Mouse (Mus musculus) natural killer cell, adult 2 months (primary cell): ENCODE data around the gene Ap5b1.
A peak's percentile ranks its signal among the peaks of the same experiment; 100 is the strongest.

Experiments
- DNase-seq, 2 experiments: peaks; one replicate each; pipeline ENCODE4 v3.0.0; 2022; ENCODE audit warnings: low spot score in 2 of 2

The Ap5b1 gene

DNA sequence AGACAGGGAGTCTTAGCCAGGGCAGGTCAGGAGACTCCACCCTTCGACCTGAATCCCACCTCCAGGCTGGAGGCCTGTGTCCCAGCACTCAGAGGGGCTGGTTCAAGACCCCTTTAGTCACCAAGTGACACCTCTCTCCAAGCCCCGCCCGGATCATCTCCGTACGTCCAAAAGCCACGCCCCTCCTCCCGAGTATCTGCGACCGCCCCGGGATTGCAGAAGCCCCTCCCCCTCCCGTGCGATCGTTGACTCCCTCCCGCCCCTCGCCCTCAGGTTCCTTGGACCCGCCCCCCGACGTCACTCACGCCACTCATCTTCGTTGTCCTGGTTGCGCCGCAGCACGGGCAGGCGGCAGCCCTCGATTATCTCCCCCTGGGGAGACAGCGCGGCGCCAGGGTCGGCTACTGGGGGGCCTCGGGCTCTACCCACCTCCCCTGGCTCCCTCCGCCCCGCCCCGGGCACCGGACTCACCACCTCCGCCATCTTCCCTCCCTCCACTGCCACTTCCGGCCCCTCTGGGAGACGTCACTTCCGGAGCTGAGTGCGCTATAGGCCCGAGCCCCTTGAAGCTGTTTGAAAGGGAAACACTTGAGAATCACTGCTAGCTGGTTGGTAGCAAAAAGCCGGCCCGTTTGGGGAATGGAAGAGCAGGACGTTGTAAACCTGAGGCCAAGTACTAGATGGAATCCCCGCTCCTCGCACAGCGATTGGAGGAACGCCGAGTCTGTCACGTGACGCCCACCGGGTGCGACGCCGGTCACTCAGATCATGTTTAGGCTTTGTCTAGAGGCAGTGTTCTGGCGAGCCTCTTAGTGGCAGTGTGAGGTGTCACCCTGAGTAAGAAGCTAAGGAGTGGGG lies 42.0 kb downstream of the Ap5b1 start, which contains the start of gene Kat5:
Gene Kat5 (minus strand): TSS at position 691 of the 858 bp plus-strand sequence.
- peak; percentile 93 for DNase-seq

DNA sequence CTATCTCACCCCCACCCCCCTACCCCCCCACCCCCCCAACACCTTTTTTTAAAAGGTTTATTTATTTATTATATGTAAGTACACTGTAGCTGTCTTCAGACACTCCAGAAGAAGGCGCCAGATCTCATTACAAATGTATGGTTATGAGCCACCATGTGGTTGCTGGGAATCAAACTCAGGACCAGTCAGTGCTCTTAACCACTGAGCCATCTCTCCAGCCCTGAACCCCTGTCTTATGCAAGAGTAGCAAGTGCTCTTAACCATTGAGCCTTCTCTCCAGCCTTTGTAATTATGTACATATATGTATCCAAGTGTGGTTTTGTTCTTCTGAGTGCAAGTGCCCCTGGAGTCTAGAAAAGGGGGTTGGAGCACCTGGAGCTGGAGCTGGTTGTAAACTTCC lies 44.1 kb downstream of the Ap5b1 start:
- peak; percentile 40 to 44 for DNase-seq

DNA sequence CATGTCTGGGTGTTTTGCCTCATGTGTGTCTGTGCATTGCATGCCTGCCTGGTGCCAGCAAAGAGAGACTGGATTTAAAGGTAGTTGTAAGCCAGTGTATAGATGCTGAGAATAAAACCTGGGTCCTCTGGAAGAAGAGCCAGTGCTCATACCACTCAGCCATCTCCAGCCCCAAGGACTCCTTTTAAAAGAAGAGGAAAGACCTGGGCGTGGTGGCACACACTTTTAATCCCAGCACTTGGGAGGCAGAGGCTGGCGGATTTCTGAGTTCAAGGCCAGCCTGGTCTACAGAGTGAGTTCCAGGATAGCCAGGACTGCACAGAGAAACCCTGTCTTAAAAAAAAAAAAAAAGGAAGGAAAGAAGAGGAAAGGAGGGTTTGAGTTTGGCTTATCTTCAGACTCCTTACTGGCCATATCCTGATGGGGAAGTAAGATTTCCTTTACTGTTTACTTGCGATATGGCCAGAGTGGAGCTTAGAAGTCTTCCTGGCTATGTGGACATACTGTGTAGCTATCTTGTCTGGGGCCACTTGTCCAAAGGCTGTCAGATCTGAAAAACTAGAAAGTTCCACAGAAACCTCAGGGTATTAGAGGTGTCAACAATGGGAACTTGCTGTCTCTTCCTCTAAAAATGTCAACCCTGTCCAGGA lies 45.1 kb downstream of the Ap5b1 start:
- DNase-seq: no peak

DNA sequence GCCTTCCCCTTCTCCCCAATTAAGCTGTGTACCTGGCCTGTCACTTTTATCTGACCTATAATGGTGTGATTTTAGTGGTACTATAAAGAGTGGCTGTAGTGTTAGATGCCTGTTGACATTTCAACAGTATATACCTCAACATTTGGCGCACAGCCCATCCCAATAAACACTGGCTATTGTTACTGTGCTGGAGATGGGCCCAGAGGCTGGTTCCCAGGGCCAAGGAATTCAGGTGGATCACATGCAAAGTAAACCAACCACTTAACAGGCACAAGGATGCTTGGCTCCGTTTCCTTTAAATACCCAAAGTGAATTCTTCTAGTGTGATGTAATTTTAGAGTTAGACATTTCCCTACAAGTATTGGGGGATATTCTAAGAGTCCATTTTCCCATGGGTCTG lies 47.1 kb downstream of the Ap5b1 start:
- no peak for DNase-seq

DNA sequence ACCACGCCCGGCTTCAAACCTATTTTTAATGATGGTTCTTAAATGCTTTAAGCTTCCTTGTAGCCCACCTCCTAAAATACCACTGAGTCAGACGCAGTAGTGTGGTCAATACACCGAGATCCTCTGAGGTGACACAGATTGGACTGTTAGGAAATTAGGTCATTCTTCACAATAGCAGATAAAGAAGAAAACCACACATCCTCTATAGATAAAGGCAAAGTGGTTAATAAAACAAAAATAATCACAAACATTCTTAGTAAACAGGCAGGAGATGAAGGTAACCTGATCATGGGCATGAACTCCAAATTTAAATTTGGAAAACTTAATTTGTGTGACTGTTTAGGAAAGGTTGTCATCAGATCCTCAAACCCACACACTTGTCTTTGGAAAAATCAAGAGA lies 52.2 kb downstream of the Ap5b1 start:
- no peak for DNase-seq
